Mouse (Mus musculus): Measurements from ENCODE around the gene Gdpd3.
A peak's percentile ranks its signal among the peaks of the same experiment; 100 is the strongest.

- TF ChIP-seq CTCF (IDR thresholded peaks at IDR 0.05; ENCODE audit: low read depth), result peak; percentile 79
- TF ChIP-seq EP300 (IDR thresholded peaks at IDR 0.05; ENCODE audit: low read depth), result no peak
These were observed 7.0 kb upstream of the Gdpd3 start, which contains the start of gene Mapk3 for GRCm38 (mm10) chr7:126759050-126759671.

Data from liver, postnatal 0 days (tissue).